Mouse (Mus musculus): ENCODE data around the gene Mup16. TPM values are rescaled to one million over a fixed set of nuclear protein-coding genes. Genes with fewer than 3 reads are reported as not detected.

The Mup16 gene
- not detected in 2 replicates for polyA plus RNA-seq (2021; fragmentation: Nextera tagmentation)
- long read RNA-seq, experiment 1 = 0 reads
- long read RNA-seq, experiment 2 = 0 reads

DNA sequence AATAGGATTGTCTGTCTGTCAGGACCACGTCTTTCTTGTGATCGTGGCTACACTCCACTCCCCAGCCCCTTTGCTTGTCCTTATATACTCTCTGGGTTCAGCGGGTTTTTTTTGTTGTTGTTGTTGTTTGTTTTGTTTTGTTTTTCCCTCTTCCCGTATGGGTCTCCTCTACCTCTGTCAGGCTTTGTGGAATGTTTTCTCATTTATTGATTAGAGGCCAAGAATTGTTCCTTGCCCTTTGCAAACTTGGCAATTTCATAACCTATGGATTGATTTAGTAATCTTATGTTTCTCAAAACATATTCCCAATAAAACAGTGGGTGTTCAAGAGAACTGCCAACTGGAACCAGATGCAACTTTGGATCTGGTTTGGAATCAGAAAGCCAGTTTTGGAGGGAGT, at the start of gene Mup16:
TSS of gene Mup16 (minus strand) at position 101 of the 400 bp plus-strand sequence.

Other genes starting within 250 kb of the Mup16 start
- not detected in 2 replicates for gene Mup14, start 215.5 kb downstream of the Mup16 start, polyA plus RNA-seq (2021; fragmentation: Nextera tagmentation)
- not detected in 2 replicates for gene Mup15, start 79.8 kb downstream of the Mup16 start, polyA plus RNA-seq (2021; fragmentation: Nextera tagmentation)
- gene Mup17, start 76.3 kb upstream of the Mup16 start, polyA plus RNA-seq (2021; fragmentation: Nextera tagmentation) = not detected in 2 replicates
- gene Mup18, start 154.6 kb upstream of the Mup16 start, polyA plus RNA-seq (2021; fragmentation: Nextera tagmentation) = not detected in 2 replicates

All from left cerebral cortex, adult 6 months (tissue).